Mouse (Mus musculus): ENCODE results near the gene C2cd5.
A peak's percentile ranks its signal among the peaks of the same experiment; 100 is the strongest.

C2cd5 gene

GRCm38 (mm10) chr6:143110371-143110770 is 10.4 kb upstream of the C2cd5 start:
- Histone ChIP-seq H3K9me3 (ENCODE audit: low read length) (no peaks in the 10 kb centered on the region), H3K36me3 (ENCODE audit: insufficient read depth, low read length) (peaks cover 7% of the 10 kb centered on the region; the same call in 1 of the 2 replicates), H3K27me3 (ENCODE audit: insufficient read depth, low read length) (no peaks in the 10 kb centered on the region), H3K4me1 (replicated peaks; ENCODE audit: low read depth, low read length) (peaks cover 83% of the 10 kb centered on the region), H3K4me3 (replicated peaks; ENCODE audit: low read length) (no peak overlapping the region)
- TF ChIP-seq CTCF (conservative IDR thresholded peaks at IDR 0.05; ENCODE audit: low read length) (no peak), POU5F1 (IDR thresholded peaks at IDR 0.05; ENCODE audit: borderline replicate concordance, low read length) (no peak), NANOG (IDR thresholded peaks at IDR 0.05; ENCODE audit: borderline replicate concordance, low read length) (no peak)

DNA sequence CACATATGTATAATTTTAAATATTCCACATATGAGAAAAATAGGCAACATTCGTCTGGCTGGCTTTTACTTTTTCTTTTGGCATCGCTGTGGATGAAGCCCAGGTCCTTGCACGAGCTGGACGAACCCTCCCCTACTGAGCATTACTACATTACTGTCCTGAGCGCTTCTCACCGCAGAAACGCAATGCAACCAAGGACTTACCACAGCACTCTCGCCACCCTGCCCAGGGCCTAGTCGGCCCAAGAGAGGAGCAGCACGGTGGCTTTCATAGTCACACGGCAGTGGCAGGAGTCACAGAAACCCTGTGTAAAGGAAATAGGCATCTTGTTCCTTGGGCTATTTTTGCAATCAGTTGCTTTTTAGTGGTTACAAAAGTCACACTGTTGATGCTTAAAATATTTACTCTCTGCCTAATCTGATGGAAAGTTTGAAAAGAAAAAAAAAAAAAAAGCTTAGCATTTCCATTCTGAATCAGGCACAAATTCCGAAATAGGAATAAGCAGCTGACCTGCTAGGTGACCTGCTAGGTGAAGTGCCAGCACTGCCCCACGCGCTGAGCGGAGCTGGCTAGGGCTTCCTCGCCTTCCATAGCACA is 9.8 kb upstream of the C2cd5 start:
- Histone ChIP-seq H3K36me3 (ENCODE audit: insufficient read depth, low read length) (peaks cover 7% of the 10 kb centered on the region; the same call in 1 of the 2 replicates), H3K4me1 (replicated peaks; ENCODE audit: low read depth, low read length) (peaks cover 77% of the 10 kb centered on the region), H3K4me3 (replicated peaks; ENCODE audit: low read length) (peak overlapping the region; percentile 65), H3K9me3 (ENCODE audit: low read length) (no peaks in the 10 kb centered on the region), H3K27me3 (ENCODE audit: insufficient read depth, low read length) (no peaks in the 10 kb centered on the region)
- TF ChIP-seq CTCF (conservative IDR thresholded peaks at IDR 0.05; ENCODE audit: low read length) (no peak), POU5F1 (IDR thresholded peaks at IDR 0.05; ENCODE audit: borderline replicate concordance, low read length) (no peak), NANOG (IDR thresholded peaks at IDR 0.05; ENCODE audit: borderline replicate concordance, low read length) (no peak)

- Histone ChIP-seq H3K36me3 (ENCODE audit: insufficient read depth, low read length) (peaks cover 7% of the 10 kb centered on the region; the same call in 1 of the 2 replicates), H3K4me3 (replicated peaks; ENCODE audit: low read length) (peak overlapping the region; percentile 65), H3K9me3 (ENCODE audit: low read length) (no peaks in the 10 kb centered on the region), H3K27me3 (ENCODE audit: insufficient read depth, low read length) (no peaks in the 10 kb centered on the region), H3K4me1 (replicated peaks; ENCODE audit: low read depth, low read length) (peaks cover 79% of the 10 kb centered on the region)
- no peak for TF ChIP-seq NANOG (IDR thresholded peaks at IDR 0.05; ENCODE audit: borderline replicate concordance, low read length)
- no peak for TF ChIP-seq CTCF (conservative IDR thresholded peaks at IDR 0.05; ENCODE audit: low read length)
- TF ChIP-seq POU5F1 (IDR thresholded peaks at IDR 0.05; ENCODE audit: borderline replicate concordance, low read length), result no peak
Observed at GRCm38 (mm10) chr6:143108031-143108430, 8.1 kb upstream of the C2cd5 start.

DNA sequence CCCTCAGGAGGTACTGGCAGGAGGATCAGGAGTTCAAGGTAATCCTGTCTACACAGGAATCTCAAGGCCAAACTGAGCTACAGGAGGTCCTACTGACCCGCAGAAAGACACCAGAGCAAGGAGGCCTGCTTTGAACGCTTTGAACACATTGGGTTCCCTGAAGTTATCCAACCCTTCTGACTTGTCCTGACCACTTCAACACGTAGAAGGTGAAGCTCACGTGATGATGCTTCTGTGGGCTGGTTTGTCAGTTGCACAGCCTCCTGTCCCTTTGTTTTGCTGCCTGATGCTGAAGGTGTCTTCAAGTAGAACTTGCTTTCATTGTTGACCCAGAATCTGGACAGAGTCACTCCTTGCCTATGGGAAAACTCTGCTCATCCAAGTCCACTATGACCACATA is 7.7 kb upstream of the C2cd5 start:
- TF ChIP-seq CTCF (conservative IDR thresholded peaks at IDR 0.05; ENCODE audit: low read length) (no peak), NANOG (IDR thresholded peaks at IDR 0.05; ENCODE audit: borderline replicate concordance, low read length) (no peak), POU5F1 (IDR thresholded peaks at IDR 0.05; ENCODE audit: borderline replicate concordance, low read length) (no peak)
- Histone ChIP-seq H3K36me3 (ENCODE audit: insufficient read depth, low read length) (peaks cover 5% of the 10 kb centered on the region; the same call in 1 of the 2 replicates), H3K9me3 (ENCODE audit: low read length) (no peaks in the 10 kb centered on the region), H3K4me3 (replicated peaks; ENCODE audit: low read length) (peak overlapping the region; percentile 65), H3K27me3 (ENCODE audit: insufficient read depth, low read length) (no peaks in the 10 kb centered on the region), H3K4me1 (replicated peaks; ENCODE audit: low read depth, low read length) (peaks cover 78% of the 10 kb centered on the region)

GRCm38 (mm10) chr6:143105766-143106165 is 5.8 kb upstream of the C2cd5 start:
- TF ChIP-seq POU5F1 (IDR thresholded peaks at IDR 0.05; ENCODE audit: borderline replicate concordance, low read length), result no peak
- no peak for TF ChIP-seq CTCF (conservative IDR thresholded peaks at IDR 0.05; ENCODE audit: low read length)
- TF ChIP-seq NANOG (IDR thresholded peaks at IDR 0.05; ENCODE audit: borderline replicate concordance, low read length), result no peak
- Histone ChIP-seq H3K4me1 (replicated peaks; ENCODE audit: low read depth, low read length) (peaks cover 71% of the 10 kb centered on the region), H3K9me3 (ENCODE audit: low read length) (no peaks in the 10 kb centered on the region), H3K36me3 (ENCODE audit: insufficient read depth, low read length) (no peaks in the 10 kb centered on the region), H3K27me3 (ENCODE audit: insufficient read depth, low read length) (no peaks in the 10 kb centered on the region), H3K4me3 (replicated peaks; ENCODE audit: low read length) (no peak overlapping the region)

DNA sequence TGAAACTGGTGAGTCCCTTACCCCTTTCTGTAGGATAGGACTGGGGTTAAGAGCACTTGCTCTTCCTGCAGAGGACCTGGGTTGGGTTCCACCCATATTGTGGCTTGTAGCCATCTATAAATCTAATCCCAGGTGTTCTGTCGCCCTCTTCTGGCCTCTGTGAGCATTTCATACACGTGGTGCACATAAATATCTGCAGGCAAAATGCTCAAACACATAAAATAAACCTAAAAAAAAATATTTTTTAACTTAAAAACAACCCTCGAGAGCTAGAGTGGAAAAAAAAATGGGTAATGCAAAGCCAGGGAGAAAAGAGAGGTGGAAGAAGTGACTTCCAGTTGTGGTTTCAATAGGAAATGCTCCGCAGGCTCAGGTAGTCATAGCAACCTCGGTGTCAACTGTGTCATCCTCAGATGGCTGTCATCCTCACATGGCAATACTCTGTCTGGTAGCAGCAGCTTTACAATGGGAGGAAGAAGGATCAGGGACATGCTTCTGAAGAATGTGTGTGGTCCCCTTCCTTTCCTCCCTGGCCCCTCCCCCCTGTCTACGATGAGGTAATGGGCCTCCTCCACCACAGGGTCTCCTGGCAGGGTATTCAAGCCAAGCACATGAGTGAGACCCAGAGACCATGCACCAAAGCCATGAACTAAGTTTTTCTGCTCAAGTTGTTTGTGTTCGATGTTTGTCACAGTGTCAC is 4.2 kb upstream of the C2cd5 start:
- peak; percentile 78 for TF ChIP-seq CTCF (conservative IDR thresholded peaks at IDR 0.05; ENCODE audit: low read length)
- no peak for TF ChIP-seq NANOG (IDR thresholded peaks at IDR 0.05; ENCODE audit: borderline replicate concordance, low read length)
- Histone ChIP-seq H3K4me3 (replicated peaks; ENCODE audit: low read length) (0 out of 2 replicates have a peak overlapping the region, but pooled peaks have one; percentile 0), H3K36me3 (ENCODE audit: insufficient read depth, low read length) (no peaks in the 10 kb centered on the region), H3K27me3 (ENCODE audit: insufficient read depth, low read length) (no peaks in the 10 kb centered on the region), H3K9me3 (ENCODE audit: low read length) (no peaks in the 10 kb centered on the region), H3K4me1 (replicated peaks; ENCODE audit: low read depth, low read length) (peaks cover 61% of the 10 kb centered on the region)

- TF ChIP-seq NANOG (IDR thresholded peaks at IDR 0.05; ENCODE audit: borderline replicate concordance, low read length), result no peak
- TF ChIP-seq CTCF (conservative IDR thresholded peaks at IDR 0.05; ENCODE audit: low read length), result no peak
- no peak for TF ChIP-seq POU5F1 (IDR thresholded peaks at IDR 0.05; ENCODE audit: borderline replicate concordance, low read length)
- Histone ChIP-seq H3K27me3 (ENCODE audit: insufficient read depth, low read length) (no peaks in the 10 kb centered on the region), H3K36me3 (ENCODE audit: insufficient read depth, low read length) (peaks cover 25% of the 10 kb centered on the region), H3K4me3 (replicated peaks; ENCODE audit: low read length) (peak overlapping the region; percentile 91), H3K4me1 (replicated peaks; ENCODE audit: low read depth, low read length) (peaks cover 61% of the 10 kb centered on the region), H3K9me3 (ENCODE audit: low read length) (no peaks in the 10 kb centered on the region)
Observed at GRCm38 (mm10) chr6:143100478-143101115, 656 bp upstream of the C2cd5 start.

GRCm38 (mm10) chr6:143099281-143099680 is 660 bp downstream of the C2cd5 start:
- H3K4me3 ChIP-seq (replicated peaks; ENCODE audit: low read length), result peak overlapping the region; percentile 91
- H3K9me3 ChIP-seq (ENCODE audit: low read length), result no peaks in the 10 kb centered on the region
- no peaks in the 10 kb centered on the region for H3K27me3 ChIP-seq (ENCODE audit: insufficient read depth, low read length)
- H3K36me3 ChIP-seq (ENCODE audit: insufficient read depth, low read length), result peaks cover 34% of the 10 kb centered on the region
- TF ChIP-seq CTCF (conservative IDR thresholded peaks at IDR 0.05; ENCODE audit: low read length) (no peak), POU5F1 (IDR thresholded peaks at IDR 0.05; ENCODE audit: borderline replicate concordance, low read length) (no peak)
- H3K4me1 ChIP-seq (replicated peaks; ENCODE audit: low read depth, low read length), result peaks cover 64% of the 10 kb centered on the region
